Mouse (Mus musculus) lung, adult 2 months (tissue): Measurements from ENCODE around the gene Zfp949. TPM values are rescaled to one million over a fixed set of nuclear protein-coding genes. Genes with fewer than 3 reads are reported as not detected.

Experiments used
- polyA plus RNA-seq: library from polyadenylated mRNA; depleted of rRNA; stranded (reverse); fragments of >200 nt; gene quantifications from 2 replicates; pipeline ENCODE4 v1.2.3, GENCODE M21; 2012; rRNA removed

Zfp949 gene
- polyA plus RNA-seq, 1 experiment: 5.5 TPM

Other genes with a start within 250 kb of the Zfp949 start
- gene Nt5e, start 220.8 kb upstream of the Zfp949 start, polyA plus RNA-seq: 25.6 and 26.4 TPM in 2 replicates
- 15.4 and 16.5 TPM in 2 replicates for gene Snx14, start 109.1 kb upstream of the Zfp949 start, polyA plus RNA-seq
- gene Gm20537, start 91.4 kb upstream of the Zfp949 start, polyA plus RNA-seq: 0.34 and 1.1 TPM in 2 replicates
- 3.0 and 7.9 TPM in 2 replicates for gene Syncrip, start 65.4 kb upstream of the Zfp949 start, polyA plus RNA-seq
- not detected in 2 replicates for gene Trim43a, start 32.9 kb downstream of the Zfp949 start, polyA plus RNA-seq
- 12.3 and 17.7 TPM in 2 replicates for gene Mthfsl, start 172.3 kb downstream of the Zfp949 start, polyA plus RNA-seq
- 3.9 and 6.8 TPM in 2 replicates for gene Bcl2a1d, start 183.9 kb downstream of the Zfp949 start, polyA plus RNA-seq